Mouse (Mus musculus): ENCODE data around the gene Ippk.

The Ippk gene

GRCm38 (mm10) chr13:49420754-49421605, at the start of gene Ippk:
TSS of gene Ippk (plus strand) at chr13:49421249.
- in situ Hi-C loops (cut with MboI; ENCODE audit: unreplicated experiment in 2 of 2), result loop anchor here in 1 of 2 experiments (25.0 kb wide), 1 partner anchor 759 kb away; the partner anchor contains the start of gene Barx1

- in situ Hi-C loops (cut with MboI; ENCODE audit: unreplicated experiment in 2 of 2), result loop anchor here in 1 of 2 experiments (10.0 kb wide), 1 partner anchor 147 kb away; no protein-coding TSS in a partner anchor
Observed at GRCm38 (mm10) chr13:49371428-49371899, 49.6 kb upstream of the Ippk start.

- in situ Hi-C loops (cut with MboI; ENCODE audit: unreplicated experiment in 2 of 2), result loop anchor here in 1 of 2 experiments (10.0 kb wide), 1 partner anchor 148 kb away; no protein-coding TSS in a partner anchor
Observed at GRCm38 (mm10) chr13:49372370-49373060, 48.5 kb upstream of the Ippk start.

GRCm38 (mm10) chr13:49374304-49374703, 46.7 kb upstream of the Ippk start:
- in situ Hi-C loops (cut with MboI; ENCODE audit: unreplicated experiment in 2 of 2), result loop anchor here in 1 of 2 experiments (10.0 kb wide), 1 partner anchor 150 kb away; no protein-coding TSS in a partner anchor

GRCm38 (mm10) chr13:49374730-49375129, 46.3 kb upstream of the Ippk start:
- in situ Hi-C loops (cut with MboI; ENCODE audit: unreplicated experiment in 2 of 2), result loop anchor here (5.0 to 10.0 kb wide), 3 partner anchors 47 to 150 kb away; partner anchors contain the start of gene Fgd3 (in 1 of the 2)

GRCm38 (mm10) chr13:49377608-49378007, 43.4 kb upstream of the Ippk start:
- in situ Hi-C loops (cut with MboI; ENCODE audit: unreplicated experiment in 2 of 2), result loop anchor here (5.0 to 10.0 kb wide), 3 partner anchors 50 to 153 kb away; partner anchors contain the start of gene Fgd3 (in 1 of the 2)

- in situ Hi-C loops (cut with MboI; ENCODE audit: unreplicated experiment in 2 of 2), result loop anchor here (5.0 to 10.0 kb wide), 3 partner anchors 52 to 154 kb away; partner anchors contain the start of gene Fgd3 (in 1 of the 2)
Observed at GRCm38 (mm10) chr13:49379301-49379700, 41.7 kb upstream of the Ippk start.

- in situ Hi-C loops (cut with MboI; ENCODE audit: unreplicated experiment in 2 of 2), result no loop called here
Observed at GRCm38 (mm10) chr13:49381230-49381629, 39.8 kb upstream of the Ippk start.

- in situ Hi-C loops (cut with MboI; ENCODE audit: unreplicated experiment in 2 of 2), result no loop called here
Observed at GRCm38 (mm10) chr13:49382997-49383396, 38.1 kb upstream of the Ippk start.

GRCm38 (mm10) chr13:49384751-49385463, 36.1 kb upstream of the Ippk start:
- in situ Hi-C loops (cut with MboI; ENCODE audit: unreplicated experiment in 2 of 2), result no loop called here

GRCm38 (mm10) chr13:49391374-49391773, 29.7 kb upstream of the Ippk start:
- in situ Hi-C loops (cut with MboI; ENCODE audit: unreplicated experiment in 2 of 2), result no loop called here

- in situ Hi-C loops (cut with MboI; ENCODE audit: unreplicated experiment in 2 of 2), result no loop called here
Observed at GRCm38 (mm10) chr13:49393579-49393978, 27.5 kb upstream of the Ippk start.

GRCm38 (mm10) chr13:49394886-49395447, 26.1 kb upstream of the Ippk start:
- in situ Hi-C loops (cut with MboI; ENCODE audit: unreplicated experiment in 2 of 2), result no loop called here

- in situ Hi-C loops (cut with MboI; ENCODE audit: unreplicated experiment in 2 of 2), result no loop called here
Observed at GRCm38 (mm10) chr13:49396798-49397197, 24.3 kb upstream of the Ippk start.

GRCm38 (mm10) chr13:49398191-49398590, 22.9 kb upstream of the Ippk start:
- in situ Hi-C loops (cut with MboI; ENCODE audit: unreplicated experiment in 2 of 2), result no loop called here

- in situ Hi-C loops (cut with MboI; ENCODE audit: unreplicated experiment in 2 of 2), result loop anchor here in 1 of 2 experiments (25.0 kb wide), 1 partner anchor 738 kb away; the partner anchor contains the start of gene Barx1
Observed at GRCm38 (mm10) chr13:49400139-49400538, 20.9 kb upstream of the Ippk start.

GRCm38 (mm10) chr13:49402628-49403027, 18.4 kb upstream of the Ippk start:
- in situ Hi-C loops (cut with MboI; ENCODE audit: unreplicated experiment in 2 of 2), result loop anchor here in 1 of 2 experiments (25.0 kb wide), 1 partner anchor 740 kb away; the partner anchor contains the start of gene Barx1

- in situ Hi-C loops (cut with MboI; ENCODE audit: unreplicated experiment in 2 of 2), result loop anchor here in 1 of 2 experiments (25.0 kb wide), 1 partner anchor 745 kb away; the partner anchor contains the start of gene Barx1
Observed at GRCm38 (mm10) chr13:49407795-49408194, 13.3 kb upstream of the Ippk start.

- in situ Hi-C loops (cut with MboI; ENCODE audit: unreplicated experiment in 2 of 2), result loop anchor here in 1 of 2 experiments (25.0 kb wide), 1 partner anchor 759 kb away; the partner anchor contains the start of gene Barx1
Observed at GRCm38 (mm10) chr13:49421606-49421917, 513 bp downstream of the Ippk start.

- in situ Hi-C loops (cut with MboI; ENCODE audit: unreplicated experiment in 2 of 2), result loop anchor here in 1 of 2 experiments (25.0 kb wide), 1 partner anchor 760 kb away; the partner anchor contains the start of gene Barx1
Observed at GRCm38 (mm10) chr13:49421959-49422358, 910 bp downstream of the Ippk start.

Data from v-Abl transformed pro-B cells (cell line).